Mouse (Mus musculus) CH12.LX (cell line): ENCODE measurements at regions not wholly inside any gene's neighbourhood (a gene's known extent, or its start where the extent isn't known, plus 50 kb on each side); places are given as distances from the start of the nearest gene placed in this dataset.

Source experiments
- DNase-seq: peaks from one replicate; pipeline ENCODE4 v3.0.0-alpha.2; 2013; ENCODE audit errors: extremely low read depth
- H3K27ac ChIP-seq: 2 replicates; pipeline ENCODE4 v1.5.1; 2012; ENCODE audit warnings: low read depth, mild to moderate bottlenecking, control low read depth, moderate library complexity; ENCODE audit not compliant: insufficient read depth
- H3K27me3 ChIP-seq: replicated peaks from 2 replicates; pipeline ENCODE3; 2012; ENCODE audit warnings: inconsistent platforms
- H3K36me3 ChIP-seq, 2 experiments: replicated peaks in 1 of 2; 2 replicates each; pipeline versions ENCODE3 to v1.6.1; 2012; ENCODE audit warnings: inconsistent platforms in 1 of 2, low read length in 1 of 2, mild to moderate bottlenecking in 1 of 2, mixed read lengths in 1 of 2, moderate library complexity in 1 of 2; ENCODE audit not compliant: control insufficient read depth in 1 of 2, insufficient read depth in 1 of 2
- H3K4me1 ChIP-seq, 2 experiments: 2 replicates each; pipeline ENCODE4 v1.6.1; 2012; ENCODE audit warnings: inconsistent platforms in 1 of 2, moderate library complexity in 1 of 2; ENCODE audit not compliant: insufficient read depth in 2 of 2, control insufficient read depth in 1 of 2
- H3K4me2 ChIP-seq: 2 replicates; pipeline ENCODE4 v1.6.1; 2012; ENCODE audit warnings: low read depth, mild to moderate bottlenecking, control low read depth; ENCODE audit not compliant: poor library complexity, insufficient read depth, severe bottlenecking
- H3K4me3 ChIP-seq, 3 experiments: fragments of 150-350 bp in 1 of 3; sonication (generic) in 1 of 3; replicated peaks in 1 of 3; 2 replicates each; pipeline versions ENCODE3 to v1.5.1; 2011 to 2012; ENCODE audit warnings: low read depth in 2 of 3, low read length in 2 of 3, mild to moderate bottlenecking in 2 of 3, moderate library complexity in 2 of 3, control low read depth in 1 of 3, improper control_type of control experiment in 1 of 3, inconsistent platforms in 1 of 3, mixed read lengths in 1 of 3; ENCODE audit not compliant: poor library complexity in 1 of 3
- H3K79me2 ChIP-seq: replicated peaks from 2 replicates; pipeline ENCODE4 v1.6.1; 2012; ENCODE audit warnings: mild to moderate bottlenecking, moderate library complexity; ENCODE audit not compliant: control insufficient read depth, poor library complexity, insufficient read depth, severe bottlenecking; ENCODE audit errors: extremely low read depth
- H3K9ac ChIP-seq: 2 replicates; pipeline ENCODE4 v1.6.1; 2012; ENCODE audit warnings: low read depth, mild to moderate bottlenecking, control low read depth, moderate library complexity; ENCODE audit not compliant: insufficient read depth
- H3K9me3 ChIP-seq: replicated peaks from 2 replicates; pipeline ENCODE3; 2012; ENCODE audit warnings: low read length, inconsistent platforms, mixed read lengths
- CHD1 ChIP-seq: IDR thresholded peaks from 2 replicates; pipeline ENCODE4 v1.6.1; 2012; ENCODE audit warnings: low read depth, low read length, improper control_type of control experiment, inconsistent platforms
- CHD2 ChIP-seq: IDR thresholded peaks from 2 replicates; pipeline ENCODE4 v1.6.1; 2011; ENCODE audit warnings: low read length, improper control_type of control experiment
- E2F4 ChIP-seq: IDR thresholded peaks from 2 replicates; pipeline ENCODE4 v1.6.1; 2011; ENCODE audit warnings: low read depth, low read length, improper control_type of control experiment; ENCODE audit not compliant: insufficient replicate concordance
- ELF1 ChIP-seq: IDR thresholded peaks from 2 replicates; pipeline ENCODE4 v1.6.1; 2014; ENCODE audit warnings: low read depth, mild to moderate bottlenecking, inconsistent platforms, low read length, improper control_type of control experiment
- ETS1 ChIP-seq: conservative IDR thresholded peaks from 2 replicates; pipeline ENCODE4 v1.6.1; 2012; ENCODE audit warnings: low read depth, mild to moderate bottlenecking, inconsistent platforms, low read length, improper control_type of control experiment, moderate library complexity
- JUN ChIP-seq: IDR thresholded peaks from 2 replicates; pipeline ENCODE4 v1.6.1; 2011; ENCODE audit warnings: low read depth, mild to moderate bottlenecking, low read length, improper control_type of control experiment, moderate library complexity; ENCODE audit not compliant: insufficient read depth
- MAFK ChIP-seq: IDR thresholded peaks from 2 replicates; pipeline ENCODE4 v1.6.1; 2011; ENCODE audit warnings: low read length, improper control_type of control experiment; ENCODE audit not compliant: insufficient replicate concordance
- MAZ ChIP-seq: IDR thresholded peaks from 2 replicates; pipeline ENCODE4 v1.6.1; 2012; ENCODE audit warnings: low read depth, mild to moderate bottlenecking, inconsistent platforms, low read length, improper control_type of control experiment, moderate library complexity
- MXI1 ChIP-seq: IDR thresholded peaks from 2 replicates; pipeline ENCODE4 v1.6.1; 2011; ENCODE audit warnings: mild to moderate bottlenecking, low read depth, low read length, improper control_type of control experiment
- MYC ChIP-seq: IDR thresholded peaks from 2 replicates; pipeline ENCODE4 v1.6.1; 2011; ENCODE audit warnings: low read depth, mild to moderate bottlenecking, improper control_type of control experiment, low read length
- NELFE ChIP-seq: IDR thresholded peaks from 2 replicates; pipeline ENCODE4 v1.6.1; 2011; ENCODE audit warnings: low read depth, low read length, improper control_type of control experiment
- PAX5 ChIP-seq: IDR thresholded peaks from 2 replicates; pipeline ENCODE4 v1.6.1; 2012; ENCODE audit warnings: low read length, inconsistent platforms, mixed read lengths
- POLR2A ChIP-seq: IDR thresholded peaks from 2 replicates; pipeline ENCODE4 v1.6.1; 2011; ENCODE audit warnings: low read depth, mild to moderate bottlenecking, improper control_type of control experiment, low read length
- SIN3A ChIP-seq: IDR thresholded peaks from 2 replicates; pipeline ENCODE4 v1.6.1; 2012; ENCODE audit warnings: low read length, improper control_type of control experiment, inconsistent platforms
- UBTF ChIP-seq: IDR thresholded peaks from 2 replicates; pipeline ENCODE4 v1.6.1; 2012; ENCODE audit warnings: low read depth, mild to moderate bottlenecking, inconsistent platforms, low read length, improper control_type of control experiment, moderate library complexity
- ZKSCAN1 ChIP-seq: IDR thresholded peaks from 2 replicates; pipeline ENCODE4 v1.6.1; 2012; ENCODE audit warnings: low read depth, inconsistent platforms, low read length, improper control_type of control experiment, borderline replicate concordance
- ZMIZ1 ChIP-seq: IDR thresholded peaks from 2 replicates; pipeline ENCODE4 v1.6.1; 2012; ENCODE audit warnings: low read depth, mild to moderate bottlenecking, inconsistent platforms, low read length, improper control_type of control experiment
- ZNF384 ChIP-seq: IDR thresholded peaks from 2 replicates; pipeline ENCODE4 v1.6.1; 2012; ENCODE audit warnings: low read depth, low read length, improper control_type of control experiment, inconsistent platforms
- dilution Hi-C: fragments of 300-500 bp; cut with MboI; formaldehyde crosslinking; loops from 2 replicates; pipeline ENCODE4 v1.14.3; 2020; ENCODE audit warnings: low sequenced_read_pairs; ENCODE audit not compliant: extremely low pct_unique_long_range_greater_than_20kb, extremely low pct_ligation_motif_present
- in situ Hi-C: fragments of 300-500 bp; cut with MboI; formaldehyde crosslinking; loops from 3 replicates; pipeline ENCODE4 v1.14.3; 2019; ENCODE audit warnings: low sequenced_read_pairs, low pct_ligation_motif_present, low pct_unique_long_range_greater_than_20kb, mixed read lengths

DNA sequence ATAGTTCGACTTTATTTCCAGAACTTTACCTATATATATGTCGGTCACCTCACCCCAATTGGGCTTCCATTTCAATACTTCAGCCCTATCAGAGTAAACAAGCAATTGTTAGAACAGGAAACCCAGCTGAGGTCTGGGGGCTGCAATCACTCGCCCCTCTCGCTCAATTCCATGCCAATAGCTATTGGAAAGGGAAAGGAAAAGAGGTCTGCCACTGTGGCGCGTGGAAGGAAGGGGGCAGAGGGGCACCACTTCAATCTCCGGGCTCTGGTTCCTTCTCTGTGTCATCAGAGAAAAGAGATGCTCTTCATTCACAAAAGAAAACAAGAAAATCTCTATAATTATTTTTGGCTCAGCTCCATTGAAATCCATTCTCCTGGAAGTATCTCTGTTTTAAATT, 167.1 kb upstream of the Tmem161b start:
- no peak overlapping the region for H3K4me3 ChIP-seq
- no peak for DNase-seq
- no peaks in the 10 kb centered on the region for H3K9me3 ChIP-seq
- H3K36me3 ChIP-seq = no peaks in the 10 kb centered on the region
- TF ChIP-seq ELF1 = no peak
- no peak for TF ChIP-seq CHD2
- TF ChIP-seq MYC = no peak
- TF ChIP-seq ZMIZ1 = no peak
- no peak for TF ChIP-seq E2F4
- no peak for TF ChIP-seq ETS1
- no peak for TF ChIP-seq PAX5
- no peak for TF ChIP-seq POLR2A
- no peak for TF ChIP-seq MAFK
- H3K4me2 ChIP-seq = no peak overlapping the region
- no peaks in the 10 kb centered on the region for H3K27me3 ChIP-seq
- in situ Hi-C loops (no loop called here), dilution Hi-C loops (no loop called here)
- H3K9ac ChIP-seq = no peak overlapping the region
- H3K27ac ChIP-seq = no peak overlapping the region
- no peaks in the 10 kb centered on the region for H3K4me1 ChIP-seq
- H3K79me2 ChIP-seq = no peaks in the 10 kb centered on the region

DNA sequence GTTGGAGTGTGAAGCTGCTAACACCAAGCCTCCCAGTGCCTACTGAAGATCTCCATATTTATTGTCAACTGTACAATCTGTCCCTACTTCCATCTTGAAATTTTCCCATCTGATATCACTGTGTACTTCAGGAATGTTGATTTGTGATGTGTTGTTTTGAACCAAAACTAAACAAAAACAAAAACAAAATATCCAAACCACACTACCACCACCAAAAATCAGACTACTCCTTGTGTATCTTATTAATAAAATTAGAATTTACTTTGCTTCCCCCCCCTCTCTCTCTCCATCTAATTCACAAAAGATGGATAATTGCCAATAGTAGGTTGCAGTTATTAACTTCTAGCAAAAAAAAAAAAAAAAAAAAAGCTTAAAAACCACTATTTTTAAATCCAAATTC, 166.5 kb upstream of the Tmem161b start:
- TF ChIP-seq ZNF384 = no peak
- no peak for TF ChIP-seq UBTF
- no peak for TF ChIP-seq MYC
- TF ChIP-seq ZKSCAN1 = no peak
- no peak for TF ChIP-seq JUN
- TF ChIP-seq NELFE = no peak
- no peak for TF ChIP-seq MAFK
- no peak for TF ChIP-seq CHD1
- TF ChIP-seq E2F4 = no peak
- TF ChIP-seq MXI1 = no peak
- TF ChIP-seq MAZ = no peak
- TF ChIP-seq ELF1 = no peak
- TF ChIP-seq SIN3A = no peak
- Histone ChIP-seq H3K27me3 (no peaks in the 10 kb centered on the region), H3K9me3 (no peaks in the 10 kb centered on the region), H3K27ac (no peak overlapping the region), H3K9ac (no peak overlapping the region), H3K79me2 (no peaks in the 10 kb centered on the region), H3K4me1 (no peaks in the 10 kb centered on the region), H3K36me3 (no peaks in the 10 kb centered on the region), H3K4me2 (no peak overlapping the region), H3K4me3 (no peak overlapping the region)
- dilution Hi-C loops = no loop called here
- DNase-seq = no peak
- in situ Hi-C loops = no loop called here
